Mouse (Mus musculus): ENCODE measurements around the gene Rfpl4b. TPM values are rescaled to one million over a fixed set of nuclear protein-coding genes. Genes with fewer than 3 reads are reported as not detected.

Rfpl4b gene
- polyA plus RNA-seq (2012; ENCODE audit: low replicate concordance), result not detected in 2 replicates

GRCm38 (mm10) chr10:38821679-38822078 lies at the start of gene Rfpl4b:
Gene Rfpl4b, minus strand, starts transcription at chr10:38821779.

Other genes starting within 250 kb of the Rfpl4b start
- gene Lama4, start 143.7 kb upstream of the Rfpl4b start, polyA plus RNA-seq (2012; ENCODE audit: low replicate concordance), result 0.12 TPM in 1 of 2 replicates, not detected in the other